ENCODE assay signal across 14 mouse cellular contexts in genomic region chr5:76618750-76619149, GRCm38 (mm10).
"Had no signal": no experiment of that assay in that cellular context is flagged by ENCODE, and none has a peak within 500 bp of the region (broad histone marks: within the 10 kb centered on the region; RNA-seq: fewer than 3 reads in every experiment).

No protein-coding gene starts in this region.

- ATAC-seq: intestine, embryonic 15.5 days; midbrain, embryonic 15.5 days had no signal

- H3K27ac ChIP-seq: intestine, embryonic 15.5 days; kidney, embryonic 15.5 days; limb, embryonic 12.5 days; liver, embryonic 14.5 days; midbrain, embryonic 15.5 days; neural tube, embryonic 13.5 days; stomach, embryonic 15.5 days had no signal

- H3K4me1 ChIP-seq: intestine, embryonic 15.5 days; kidney, embryonic 15.5 days; limb, embryonic 12.5 days; midbrain, embryonic 15.5 days; neural tube, embryonic 13.5 days; stomach, embryonic 15.5 days had no signal

- DNase-seq: kidney, adult 2 months; kidney, postnatal 25 days; liver; lung, adult 18-20 months; thymus, adult 2 months; thymus, postnatal 25 days had no signal

- H3K9me3 ChIP-seq: intestine, embryonic 15.5 days; kidney, embryonic 15.5 days; limb, embryonic 12.5 days; midbrain, embryonic 15.5 days; neural tube, embryonic 13.5 days; stomach, embryonic 15.5 days had no signal

- H3K4me2 ChIP-seq: intestine, embryonic 15.5 days; kidney, embryonic 15.5 days; limb, embryonic 12.5 days; midbrain, embryonic 11.5 days; midbrain, embryonic 15.5 days; neural tube, embryonic 13.5 days; stomach, embryonic 15.5 days had no signal

- H3K27me3 ChIP-seq: intestine, embryonic 15.5 days; kidney, embryonic 15.5 days; midbrain, embryonic 15.5 days; neural tube, embryonic 13.5 days; stomach, embryonic 15.5 days had no signal

- H3K9ac ChIP-seq: intestine, embryonic 15.5 days; kidney, embryonic 15.5 days; limb, embryonic 12.5 days; liver, embryonic 14.5 days; midbrain, embryonic 15.5 days; neural tube, embryonic 13.5 days; stomach, embryonic 15.5 days had no signal

- H3K36me3 ChIP-seq: midbrain, embryonic 15.5 days had no signal

- H3K4me3 ChIP-seq: intestine, embryonic 15.5 days; kidney, embryonic 15.5 days; limb, embryonic 12.5 days; midbrain, embryonic 15.5 days; neural tube, embryonic 13.5 days; stomach, embryonic 15.5 days had no signal
